Mouse (Mus musculus) right cerebral cortex, postnatal 14 days (tissue): ENCODE data around the gene Eya3.
"Not testable (repeated sequence)": the region's sequence is repeated elsewhere in the genome, so short reads cannot be mapped to it uniquely, and the experiment has no call there.

ENCODE experiments used
- DNase-seq: peaks from one replicate; pipeline ENCODE4 v3.0.0; 2022

The Eya3 gene

DNA sequence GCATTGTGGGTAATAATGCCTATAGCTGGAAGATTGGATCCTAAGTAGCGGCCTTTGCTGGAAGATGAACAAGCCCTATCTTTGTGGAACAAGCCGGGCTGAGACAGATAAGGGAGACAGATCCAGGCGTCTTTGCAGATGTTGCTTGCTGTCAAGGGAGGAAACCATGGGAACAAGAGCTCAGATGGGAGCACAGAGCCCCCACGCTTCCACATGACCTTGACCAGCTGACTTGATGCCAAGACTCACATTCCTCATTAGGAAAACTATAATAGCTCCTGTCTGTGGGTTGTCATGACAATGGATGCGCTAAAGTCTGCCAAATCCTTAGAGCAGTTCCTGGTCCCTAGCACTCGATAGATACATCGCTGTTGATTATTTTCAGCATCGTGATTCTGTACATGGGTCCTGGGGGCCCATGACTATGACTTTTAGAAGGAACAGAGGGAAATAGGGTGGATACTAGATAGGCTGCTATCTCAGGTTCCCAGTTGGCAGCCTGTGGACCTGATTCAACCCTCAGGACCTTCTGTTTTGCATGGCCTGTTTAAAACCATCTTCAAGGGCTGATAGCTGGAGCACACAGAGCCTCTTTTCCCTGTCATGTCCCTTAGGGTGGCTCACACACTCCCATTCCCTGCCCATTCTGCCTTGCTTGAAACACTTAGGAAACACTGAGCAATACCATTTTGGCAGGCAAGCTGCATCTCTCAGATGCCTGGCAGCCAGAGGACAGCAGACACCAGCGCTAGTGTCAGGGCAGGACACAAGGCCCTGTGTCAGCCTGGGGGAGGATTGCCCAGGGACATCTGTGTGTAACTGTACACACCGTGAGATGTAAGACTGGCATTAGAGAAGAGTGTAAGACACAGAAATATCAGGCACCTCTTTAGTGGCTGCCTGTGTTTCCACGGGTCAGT is 105.5 kb downstream of the Eya3 start:
- DNase-seq = peak; percentile 36

DNA sequence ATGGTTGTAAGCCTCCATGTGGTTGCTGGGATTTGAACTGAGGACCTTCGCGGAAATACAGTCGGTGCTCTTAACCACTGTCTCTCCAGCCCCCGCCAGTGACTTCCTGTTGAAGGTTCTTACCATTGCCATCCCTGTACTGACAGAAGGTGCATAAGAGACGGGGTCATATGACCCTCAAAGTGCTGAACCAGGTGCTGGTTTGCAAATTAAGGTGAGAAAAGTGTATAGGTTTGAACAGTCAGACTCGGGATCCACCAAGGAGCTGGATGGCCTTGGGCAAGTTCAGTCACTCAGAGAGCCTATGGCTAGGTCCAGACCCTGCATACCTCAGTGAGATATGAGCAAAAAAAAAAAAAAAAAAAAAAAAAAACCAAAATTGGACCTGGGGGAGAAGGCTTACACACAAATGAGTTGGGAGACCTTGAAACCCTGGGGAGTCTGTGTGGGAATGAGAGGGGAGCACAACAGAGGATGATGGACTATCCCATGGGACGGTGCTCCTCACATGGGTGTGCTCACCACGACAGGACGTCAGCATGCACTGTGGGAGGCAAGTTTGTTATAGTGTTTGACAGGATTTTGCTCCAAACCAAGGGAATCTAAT is 108.2 kb downstream of the Eya3 start:
- DNase-seq = no peak

DNA sequence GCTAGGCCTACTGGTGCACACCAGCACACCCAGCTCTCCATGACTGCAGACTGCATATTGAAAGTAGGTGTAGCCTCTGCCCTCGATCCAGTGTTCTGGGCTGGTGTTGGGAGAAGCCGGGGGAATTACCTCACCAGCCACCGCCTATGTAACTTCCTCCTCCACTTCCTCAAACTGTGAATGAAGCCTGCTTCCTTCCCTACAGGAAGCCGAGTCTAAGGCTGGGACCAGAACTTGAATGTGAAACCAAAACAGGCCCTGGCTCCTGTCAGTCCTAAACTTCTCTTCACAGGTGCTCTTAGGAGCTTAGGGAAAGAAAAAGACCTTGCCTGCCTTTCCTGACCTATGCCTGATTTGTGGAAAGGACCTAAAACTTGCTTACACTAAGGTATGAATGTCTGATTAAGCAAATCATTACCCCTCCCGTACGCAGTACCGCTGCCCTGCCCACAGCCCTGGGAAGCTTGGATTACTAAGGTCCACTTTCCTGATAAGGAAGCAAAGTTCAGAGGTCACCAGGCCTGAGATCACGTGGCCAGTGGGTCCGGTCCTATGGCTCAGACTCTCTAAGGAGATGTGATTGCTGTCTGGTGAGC is 109.0 kb downstream of the Eya3 start:
- DNase-seq = no peak

DNA sequence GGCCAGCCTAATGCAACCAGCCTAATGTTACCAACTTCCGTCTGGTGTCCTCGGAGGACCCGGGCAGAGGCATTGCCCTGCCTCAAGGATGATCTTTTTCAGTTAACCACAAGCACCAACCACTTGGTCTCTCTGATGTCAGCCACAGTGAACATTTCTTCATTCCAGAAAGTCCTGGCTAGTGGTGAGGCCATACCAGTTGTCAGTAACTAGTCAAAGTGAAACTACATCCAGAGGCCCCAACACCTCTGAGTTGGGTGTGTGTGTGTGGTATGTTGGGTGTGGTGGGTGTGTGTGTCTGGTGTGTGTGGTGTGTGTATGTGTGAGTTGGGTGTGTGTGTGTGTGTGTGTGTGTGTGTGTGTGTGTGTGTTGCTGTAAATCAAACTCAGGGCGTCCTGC is 110.0 kb downstream of the Eya3 start:
- DNase-seq = no peak

DNA sequence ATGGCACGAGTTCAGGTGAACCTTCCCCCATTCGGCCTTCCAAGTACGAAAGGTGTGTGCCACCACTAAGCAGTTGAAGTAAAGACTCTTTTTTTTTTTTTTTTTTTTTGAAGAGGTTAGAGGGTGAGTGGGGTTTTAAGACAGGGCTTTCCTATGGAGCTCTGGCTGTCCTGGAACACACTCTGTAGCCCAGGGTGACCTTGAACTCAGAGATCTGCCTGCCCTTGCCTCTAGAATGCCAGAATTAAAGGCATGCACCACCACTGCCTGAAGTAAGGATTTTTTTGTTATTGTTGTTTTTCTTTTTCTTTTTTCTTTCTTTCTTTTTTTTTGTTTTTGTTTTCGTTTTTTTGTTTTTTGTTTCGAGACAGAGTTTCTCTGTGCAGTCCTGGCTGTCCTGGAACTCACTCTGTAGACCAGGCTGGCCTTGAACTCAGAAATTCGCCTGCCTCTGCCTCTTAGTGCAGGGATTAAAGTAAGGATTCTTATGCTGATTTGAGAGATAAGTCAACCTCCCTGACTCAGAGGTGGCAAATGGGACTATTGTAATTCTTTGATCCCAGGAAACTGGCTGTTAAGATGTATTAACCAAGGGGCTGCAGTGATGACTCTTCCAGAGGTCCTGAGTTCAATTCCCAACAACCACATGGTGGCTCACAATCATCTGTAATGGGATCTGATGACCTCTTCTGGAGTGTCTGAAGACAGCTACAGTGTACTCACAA is 110.6 kb downstream of the Eya3 start:
- DNase-seq = no peak

DNA sequence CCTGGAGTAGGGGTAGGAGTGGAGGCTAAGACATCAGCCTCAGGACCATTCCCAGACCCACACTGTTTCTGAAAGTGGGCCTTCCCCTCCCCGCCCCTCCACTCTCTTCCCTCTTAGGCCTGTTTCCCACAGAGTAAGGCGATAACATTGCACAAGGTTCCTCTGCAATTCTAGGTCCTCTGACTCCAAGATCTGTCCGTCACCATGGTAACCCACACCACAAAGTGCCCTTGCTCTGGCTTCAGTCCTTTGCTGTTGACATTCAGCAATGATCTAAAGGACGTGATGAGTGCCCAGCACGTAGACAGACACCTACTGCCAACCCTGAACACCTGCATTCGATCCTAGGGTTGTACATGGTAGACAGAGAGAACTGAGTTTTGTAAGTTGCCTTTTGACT is 114.2 kb downstream of the Eya3 start:
- DNase-seq = no peak

DNA sequence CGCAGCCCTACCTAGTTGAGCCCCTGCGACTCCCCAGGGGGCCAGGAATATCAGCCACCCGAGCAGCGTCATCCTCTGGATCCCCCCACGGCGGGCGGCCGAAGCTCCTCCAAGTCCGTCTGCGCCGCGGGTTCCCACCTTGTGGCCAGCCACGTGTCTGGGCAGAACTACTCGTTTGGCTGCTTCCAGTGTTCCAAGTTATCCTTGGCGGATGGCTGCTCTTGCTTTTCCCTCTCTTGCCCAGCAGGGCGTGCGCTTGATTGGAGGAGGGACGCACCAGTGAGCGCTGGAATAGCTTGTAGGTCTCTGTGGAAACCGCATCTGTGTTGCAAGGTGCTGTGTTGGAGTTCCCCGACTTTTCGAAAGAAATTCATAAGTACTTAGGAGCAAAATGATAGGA is 118.2 kb downstream of the Eya3 start, which contains the start of gene Smpdl3b:
Gene Smpdl3b, minus strand, starts transcription at position 279 of the 400 bp plus-strand sequence.
- DNase-seq = peak; percentile 74

DNA sequence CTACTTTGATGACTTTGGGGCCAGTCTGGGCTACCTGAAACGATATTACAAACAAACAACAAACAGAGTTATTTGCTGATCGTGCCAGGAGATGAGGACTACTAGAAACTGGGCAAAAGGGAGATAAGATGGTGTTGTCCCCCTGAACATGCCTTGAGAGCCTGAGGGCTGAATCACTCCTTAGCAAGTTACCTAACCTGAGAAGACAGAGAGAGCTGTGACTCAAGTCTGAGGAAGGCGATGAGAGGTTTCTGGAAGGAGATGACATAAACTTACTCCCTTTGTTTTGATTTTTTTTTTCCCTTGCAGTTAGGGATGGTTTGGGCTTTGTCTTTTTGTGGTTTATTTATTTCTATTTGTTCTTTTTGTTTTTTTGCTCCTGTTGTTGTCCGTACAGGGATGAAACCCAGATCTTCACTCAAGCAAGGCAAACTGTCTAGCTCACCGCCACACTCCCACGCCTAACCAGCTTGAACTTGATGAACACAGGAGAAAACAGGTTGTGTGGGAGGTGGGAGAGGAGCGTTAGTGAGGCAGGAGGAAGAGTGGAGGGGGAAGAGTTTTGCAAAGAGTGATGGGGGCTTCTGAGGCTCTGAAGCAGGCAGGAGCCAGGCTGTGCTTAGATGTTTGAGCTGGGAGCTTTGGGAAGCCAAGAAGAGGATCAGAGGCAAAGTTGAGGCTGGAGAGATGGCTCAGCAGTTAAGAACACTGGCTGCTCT is 119.0 kb downstream of the Eya3 start:
- no peak for DNase-seq

DNA sequence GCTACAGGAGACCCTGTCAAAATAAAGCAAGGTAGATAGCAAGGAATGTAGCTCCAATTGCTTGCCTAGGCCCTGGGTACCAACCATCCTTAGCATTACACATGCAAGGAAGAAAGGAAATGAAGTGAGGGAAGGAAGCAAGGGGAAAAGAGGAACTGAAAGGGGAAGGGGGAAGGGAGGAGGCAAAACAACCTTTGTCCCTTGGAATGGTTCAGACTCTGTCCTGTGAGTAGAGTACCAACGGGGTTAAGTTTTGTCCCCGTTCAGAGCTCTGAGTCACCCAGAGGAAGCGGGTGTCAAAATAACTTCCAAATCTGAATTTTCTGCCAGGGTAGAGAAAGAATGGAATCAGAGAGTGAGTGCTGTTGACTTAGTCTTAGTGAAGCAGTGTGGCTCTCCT is 121.5 kb downstream of the Eya3 start:
- DNase-seq = no peak

DNA sequence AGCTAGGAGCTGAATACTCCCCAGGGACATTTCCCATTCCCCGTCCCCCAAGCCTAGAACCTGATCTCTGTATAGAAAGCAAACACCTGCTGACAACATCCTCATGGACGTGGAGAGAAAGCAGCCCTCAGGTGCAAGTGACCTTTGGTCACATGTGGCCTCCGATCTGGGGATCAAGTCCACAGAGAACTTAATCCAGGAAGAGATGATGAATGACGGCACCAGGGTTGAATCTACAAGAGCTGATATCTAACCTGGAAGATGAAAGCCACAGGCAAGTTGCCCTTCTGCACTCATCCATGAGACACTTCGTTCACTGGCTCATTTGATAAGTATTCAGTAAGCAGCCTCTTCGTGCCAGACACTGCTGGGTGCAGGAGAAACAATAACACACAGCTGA is 123.8 kb downstream of the Eya3 start:
- DNase-seq = no peak

DNA sequence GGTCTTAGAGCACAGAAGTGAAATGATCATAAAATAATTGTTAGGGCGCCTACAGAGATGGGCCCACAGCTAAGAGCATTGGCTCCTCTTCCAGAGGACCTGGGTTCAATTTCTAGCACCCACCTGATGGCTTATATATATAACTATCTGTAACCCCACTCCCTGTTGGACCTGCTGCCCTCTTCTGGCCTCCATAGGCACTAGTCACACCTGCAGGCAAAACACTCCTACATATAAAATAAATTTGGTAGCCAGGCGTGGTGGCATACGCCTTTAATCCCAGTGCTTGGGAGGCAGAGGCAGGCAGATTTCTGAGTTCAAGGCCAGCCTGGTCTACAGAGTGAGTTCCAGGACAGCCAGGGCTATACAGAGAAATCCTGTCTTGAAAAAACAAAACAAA is 124.3 kb downstream of the Eya3 start:
- not testable (repeated sequence) for DNase-seq

DNA sequence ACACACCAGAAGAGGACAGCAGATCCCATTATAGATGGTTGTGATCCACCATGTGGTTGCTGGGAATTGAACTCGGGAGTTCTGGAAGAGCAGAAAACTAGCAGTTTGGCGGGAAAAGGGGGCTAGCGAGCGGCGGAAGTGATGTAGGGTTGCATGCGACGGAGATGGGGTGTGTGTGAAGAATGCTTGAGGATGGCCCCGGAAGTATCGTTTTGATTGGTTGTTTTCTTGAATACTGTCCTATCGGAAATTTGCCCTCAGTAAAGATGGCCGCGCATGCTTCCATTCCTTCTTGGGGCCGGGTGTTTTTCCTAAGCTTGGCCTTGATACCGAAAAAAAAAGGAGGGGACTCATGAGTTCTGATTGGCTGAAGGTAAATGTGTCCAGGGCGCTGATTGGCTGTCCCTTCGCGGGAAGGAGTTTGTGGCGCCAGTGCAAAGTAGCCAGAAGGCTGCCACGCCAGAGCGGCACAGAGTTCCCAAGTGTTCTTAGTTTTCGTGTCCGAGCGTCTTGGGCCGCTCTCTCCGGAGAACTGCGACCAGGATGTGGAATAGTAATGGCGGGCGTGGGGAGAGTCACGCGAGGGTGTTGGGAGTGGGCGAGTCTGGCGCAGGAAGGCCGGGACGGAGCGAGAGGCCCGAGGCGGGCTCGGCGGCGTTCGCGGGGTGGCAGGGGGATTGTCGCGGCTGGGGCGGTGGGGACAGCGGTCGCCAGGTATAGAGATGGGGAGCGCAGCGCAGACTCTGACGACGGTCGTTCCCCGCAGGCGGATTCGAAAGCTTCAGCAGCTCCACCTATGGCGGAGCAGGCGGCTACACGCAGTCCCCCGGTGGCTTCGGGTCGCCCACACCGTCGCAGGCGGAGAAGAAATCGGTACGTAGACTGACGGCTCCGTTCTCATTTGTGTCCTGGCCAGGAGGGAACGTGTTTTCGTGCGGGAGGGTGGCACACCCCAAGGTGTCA is 129.4 kb downstream of the Eya3 start, which contains the start of gene Rpa2:
Gene Rpa2, plus strand, starts transcription at position 419 of the 963 bp plus-strand sequence.
- DNase-seq = peak; percentile 99

DNA sequence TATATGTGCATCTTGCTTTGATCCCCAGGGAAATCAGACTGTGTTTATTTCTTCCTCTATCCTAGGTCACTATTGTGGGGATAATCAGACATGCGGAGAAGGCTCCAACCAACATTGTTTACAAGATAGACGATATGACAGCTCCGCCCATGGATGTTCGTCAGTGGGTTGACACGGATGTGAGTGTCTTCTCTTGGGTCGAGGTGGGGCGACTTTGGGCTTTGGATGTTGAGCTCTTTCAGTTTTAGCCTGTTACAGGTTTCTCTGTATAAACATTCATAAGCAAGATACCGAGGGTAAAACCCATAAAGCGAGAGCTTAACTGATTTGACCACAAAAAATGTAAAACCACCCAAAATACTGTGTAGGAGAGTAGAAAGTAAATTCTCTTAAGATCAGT is 133.0 kb downstream of the Eya3 start:
- DNase-seq = no peak
